Mouse (Mus musculus) brain, embryonic 18.5 days (tissue): Measurements from ENCODE around the gene Cd3eap.
A peak's percentile ranks its signal among the peaks of the same experiment; 100 is the strongest.

ENCODE experiments used
- DNase-seq: peaks from one replicate; pipeline ENCODE4 v3.0.0-alpha.2; 2012; ENCODE audit warnings: low read depth, low spot score

The Cd3eap gene

DNA sequence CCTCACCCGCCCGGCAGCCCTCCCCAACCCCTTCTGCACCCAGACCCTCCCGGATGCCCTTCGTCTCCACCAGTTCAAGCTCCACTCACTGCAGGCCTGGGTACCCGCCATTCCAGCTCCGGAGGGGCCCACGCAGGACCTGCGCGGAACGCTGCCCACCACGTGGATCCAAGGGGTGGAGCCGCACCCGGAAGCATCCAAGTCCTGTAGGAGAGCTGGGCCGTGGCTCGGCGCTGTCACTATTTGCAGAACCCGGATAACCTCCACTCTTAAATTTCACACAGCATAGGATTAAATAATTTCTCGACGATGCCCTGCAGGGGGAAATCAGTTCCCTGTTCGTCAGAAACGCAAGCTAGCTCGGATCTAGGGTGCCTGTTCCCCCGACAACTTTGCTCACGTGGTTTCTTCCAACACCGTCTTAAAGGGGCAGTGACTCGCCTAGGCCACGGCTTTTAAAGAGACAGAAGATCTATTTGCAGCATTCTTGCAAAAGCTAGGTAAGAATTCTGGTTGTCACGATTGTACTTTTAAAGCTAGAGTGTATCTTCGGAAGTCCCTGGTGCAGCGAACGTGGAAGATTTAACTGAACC is at the start of gene Cd3eap, which contains the start of gene Ppp1r13l:
Gene Cd3eap, minus strand, starts transcription at position 185 of the 593 bp plus-strand sequence.
Gene Ppp1r13l, plus strand, starts transcription at position 451 of the 593 bp plus-strand sequence.
- DNase-seq: peak; percentile 82

DNA sequence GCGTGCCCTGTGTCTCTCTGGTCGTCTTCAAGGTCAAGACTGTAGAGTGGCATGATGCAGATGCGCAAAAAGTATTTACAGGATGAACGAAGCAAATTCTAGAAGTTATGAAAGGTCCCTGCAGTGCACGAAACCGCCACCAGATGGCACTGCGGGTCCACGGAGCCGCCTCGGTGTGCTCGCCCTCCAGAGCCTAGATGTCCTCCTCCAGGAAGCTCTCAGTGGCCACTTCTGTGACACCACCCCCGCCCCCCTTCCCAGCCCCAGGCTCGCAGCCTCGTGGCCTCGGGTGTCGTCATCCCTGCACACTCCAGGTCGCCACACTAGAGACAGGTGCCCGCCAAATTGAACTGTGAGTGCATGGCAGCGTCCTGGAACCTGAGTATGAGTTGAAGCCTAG is 46.1 kb upstream of the Cd3eap start:
- DNase-seq: no peak

DNA sequence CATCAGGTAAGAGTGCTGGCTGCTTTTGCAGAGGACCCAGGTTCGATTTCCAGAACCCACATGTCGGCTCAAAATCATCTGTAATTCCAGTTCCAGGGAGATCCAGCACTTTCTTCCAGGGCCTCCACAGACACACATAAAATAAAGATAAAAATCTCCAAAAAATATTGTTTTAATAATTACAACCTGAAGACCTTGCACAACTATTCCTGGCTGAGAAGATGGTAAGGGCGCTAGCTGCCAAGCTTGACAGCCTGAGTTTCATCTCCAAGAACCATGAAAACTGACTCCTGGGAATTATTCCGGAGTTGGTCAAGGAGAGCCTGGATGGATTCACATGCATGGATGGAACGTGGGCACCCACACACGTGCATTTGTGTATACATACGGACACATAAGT is 45.2 kb upstream of the Cd3eap start, which contains the start of gene Ckm:
Gene Ckm, plus strand, starts transcription at position 301 of the 400 bp plus-strand sequence.
- DNase-seq: no peak

DNA sequence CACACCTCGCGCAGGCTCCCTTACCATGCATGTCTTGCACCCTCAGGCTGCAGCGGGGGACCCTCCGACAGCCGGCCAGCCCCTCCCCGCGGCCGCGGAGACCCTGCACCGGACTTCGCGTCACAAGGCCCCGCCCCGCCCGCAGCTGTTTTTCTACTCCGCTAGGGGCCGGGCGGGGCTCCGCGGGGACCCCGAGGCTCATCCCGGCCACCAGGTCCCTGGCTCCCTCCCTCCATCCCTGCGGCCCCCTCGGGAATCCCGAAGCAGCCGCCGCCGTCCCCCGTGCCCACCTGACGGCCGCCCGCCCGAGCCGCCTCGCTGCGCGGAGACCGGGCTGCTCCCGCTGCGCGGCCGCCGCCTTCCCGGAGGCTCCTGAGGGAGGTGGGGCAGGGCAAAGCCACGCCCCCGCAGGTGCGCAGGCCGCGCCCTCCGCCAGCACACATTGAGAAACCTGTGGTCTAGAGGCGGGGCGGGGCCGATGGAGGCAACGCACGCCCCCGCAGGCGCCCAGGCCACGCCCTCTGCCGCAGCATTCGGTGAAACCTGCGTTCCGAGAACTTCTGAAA is 44.5 kb upstream of the Cd3eap start, which contains the start of gene Klc3:
Gene Klc3, minus strand, starts transcription at position 374 of the 566 bp plus-strand sequence.
- no peak for DNase-seq

DNA sequence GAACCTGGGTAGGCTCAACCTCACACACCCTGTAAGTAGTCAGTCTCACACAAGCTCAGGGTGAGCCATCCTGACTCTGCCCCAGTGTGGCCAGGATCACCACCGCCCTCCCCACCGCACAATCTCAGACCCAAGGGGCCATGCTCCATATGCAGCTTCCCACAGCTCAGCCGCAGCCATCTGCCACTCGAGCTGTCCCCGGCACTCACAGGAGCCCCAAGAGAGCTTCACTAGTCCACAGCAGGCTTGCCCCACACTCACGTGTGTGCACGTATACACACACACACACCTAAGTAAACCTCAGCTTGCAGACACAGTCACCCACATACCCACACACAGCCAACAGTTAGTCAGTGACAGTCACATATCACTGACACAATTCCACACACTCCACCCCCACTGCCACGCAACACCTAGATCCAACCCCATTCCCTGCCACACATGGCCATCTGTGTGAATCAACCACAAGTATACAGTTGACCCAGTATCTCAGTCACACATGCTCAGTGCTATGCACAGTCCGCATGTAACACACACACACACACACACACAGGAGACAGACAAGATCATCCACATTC is 43.3 kb upstream of the Cd3eap start:
- no peak for DNase-seq

DNA sequence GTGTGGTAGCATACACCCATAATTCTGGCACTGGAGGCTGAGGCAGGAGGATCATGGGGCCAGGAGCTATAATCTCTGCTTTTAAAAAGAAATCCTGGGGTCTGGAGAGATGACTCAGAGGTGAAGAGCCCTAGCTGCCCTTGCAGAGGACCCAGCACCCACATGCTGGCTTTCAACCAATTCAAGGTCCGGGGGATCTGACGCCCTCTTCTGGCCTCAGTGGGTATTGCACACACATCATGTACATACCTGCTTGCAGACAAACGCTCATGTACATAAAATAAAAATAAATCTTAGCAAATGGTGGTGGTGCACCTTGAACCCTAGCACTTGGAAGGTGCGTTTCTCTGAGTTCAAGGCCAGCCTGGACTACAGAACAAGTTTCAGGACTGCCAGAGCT is 41.7 kb upstream of the Cd3eap start:
- no peak for DNase-seq

DNA sequence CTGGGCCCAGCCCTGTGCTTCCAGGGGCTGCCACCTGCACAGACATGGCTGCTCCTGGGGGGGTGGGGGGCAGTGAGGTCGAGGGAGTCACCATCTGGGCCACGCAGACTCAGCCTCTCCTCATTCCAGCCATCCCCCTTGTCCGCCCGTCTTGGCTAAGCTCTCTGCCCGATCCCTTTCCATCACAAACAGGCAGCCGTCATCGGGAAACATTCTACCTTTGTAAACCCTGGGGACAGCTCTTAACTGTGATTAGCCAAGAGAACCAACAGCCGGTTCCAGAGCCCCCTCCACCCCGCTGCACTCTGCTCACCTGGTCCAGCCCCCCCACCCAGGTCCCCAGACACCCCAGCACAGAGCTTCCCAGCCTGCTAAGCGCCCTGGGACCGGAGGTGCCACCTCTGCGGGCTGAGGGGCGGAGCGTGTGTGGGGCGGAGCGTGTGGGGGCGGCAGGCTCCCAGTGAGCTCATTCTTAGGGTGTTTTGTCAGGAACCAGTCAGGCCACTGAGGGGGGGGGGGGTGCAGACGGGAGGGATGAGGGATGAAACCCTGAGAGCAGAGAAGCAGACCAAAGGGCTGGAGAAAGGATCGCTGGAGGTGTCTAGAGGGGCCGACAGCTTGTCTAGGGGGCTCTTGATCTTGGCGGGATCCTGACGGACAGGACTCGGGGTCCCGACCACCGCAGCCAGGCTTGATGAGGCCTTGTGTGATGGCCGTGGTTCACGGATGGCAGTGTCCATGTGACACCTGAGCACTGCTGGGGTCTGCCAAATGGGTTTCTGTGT is 40.4 kb upstream of the Cd3eap start:
- DNase-seq: no peak

DNA sequence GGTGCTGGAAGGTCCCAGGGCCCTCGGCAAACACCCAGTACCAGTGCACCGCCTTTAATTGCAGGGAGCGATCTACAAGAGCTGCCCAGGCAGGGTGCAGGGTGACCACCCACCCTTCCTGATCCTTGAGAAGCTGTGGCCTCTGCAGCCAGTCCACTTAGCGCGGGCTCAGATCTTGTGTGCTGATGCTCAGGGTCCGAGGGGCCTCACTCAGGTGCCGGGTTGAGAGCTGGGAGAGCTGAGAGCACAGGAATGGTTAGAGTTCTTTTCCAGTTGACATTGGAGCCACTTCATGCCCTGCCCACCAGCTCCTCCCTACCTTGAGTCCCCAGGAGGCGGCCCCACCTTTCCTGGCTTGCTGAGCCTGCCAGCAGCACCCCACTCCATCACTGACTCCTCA is 35.2 kb upstream of the Cd3eap start:
- DNase-seq: no peak

DNA sequence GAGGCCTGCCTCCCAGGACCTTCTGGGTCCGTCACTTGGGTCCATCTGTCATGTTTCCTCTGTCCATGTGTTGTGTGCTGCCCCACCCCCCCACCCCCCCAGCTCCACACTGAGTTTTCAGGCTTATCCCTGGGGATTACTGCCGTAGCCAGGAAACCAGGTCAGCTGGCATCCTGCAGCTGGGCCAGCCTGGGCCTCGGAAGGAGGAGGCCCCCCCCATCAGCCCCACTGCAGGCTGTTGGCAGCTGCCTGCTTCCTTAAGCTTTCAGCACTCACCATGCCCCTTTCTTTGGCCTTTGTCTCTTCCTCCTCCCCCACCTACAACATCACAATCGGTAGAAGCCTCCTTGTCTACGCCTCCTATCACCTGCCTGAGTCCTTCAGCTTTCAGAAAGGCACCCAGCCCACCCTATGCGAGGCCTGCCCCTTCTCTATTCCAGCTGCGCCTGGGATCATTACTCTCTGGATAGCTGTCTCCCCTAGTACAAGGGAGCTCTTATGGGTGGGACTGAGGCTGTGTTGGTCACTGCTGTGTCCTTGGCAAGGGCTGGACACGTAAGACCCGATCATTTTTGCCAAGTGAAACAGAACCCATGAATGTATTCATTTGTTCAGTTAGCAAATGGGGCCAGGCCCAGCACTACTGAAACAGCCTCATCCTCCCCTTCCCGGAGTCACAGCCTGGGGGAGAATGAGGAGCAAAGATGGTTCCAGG is 29.6 kb upstream of the Cd3eap start:
- DNase-seq: no peak

DNA sequence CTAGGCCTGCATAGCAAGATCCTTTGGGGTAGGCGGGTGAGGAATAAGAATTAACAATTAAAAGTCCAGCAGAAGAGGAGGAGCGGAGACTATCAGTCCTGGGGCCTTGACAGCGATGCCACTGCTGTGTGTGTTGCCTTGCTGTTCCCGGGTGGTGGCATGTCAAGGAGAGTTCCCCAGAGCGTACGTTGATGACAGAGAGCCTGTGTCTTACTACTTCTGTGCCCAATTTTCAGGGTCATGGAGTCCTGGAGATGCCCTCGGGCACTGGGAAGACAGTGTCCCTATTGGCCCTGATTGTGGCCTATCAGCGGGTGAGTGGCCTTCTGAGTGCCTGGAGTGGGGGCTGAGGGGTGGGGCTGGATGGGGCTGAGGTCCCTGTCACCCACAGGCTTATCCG is 24.4 kb upstream of the Cd3eap start:
- no peak for DNase-seq

DNA sequence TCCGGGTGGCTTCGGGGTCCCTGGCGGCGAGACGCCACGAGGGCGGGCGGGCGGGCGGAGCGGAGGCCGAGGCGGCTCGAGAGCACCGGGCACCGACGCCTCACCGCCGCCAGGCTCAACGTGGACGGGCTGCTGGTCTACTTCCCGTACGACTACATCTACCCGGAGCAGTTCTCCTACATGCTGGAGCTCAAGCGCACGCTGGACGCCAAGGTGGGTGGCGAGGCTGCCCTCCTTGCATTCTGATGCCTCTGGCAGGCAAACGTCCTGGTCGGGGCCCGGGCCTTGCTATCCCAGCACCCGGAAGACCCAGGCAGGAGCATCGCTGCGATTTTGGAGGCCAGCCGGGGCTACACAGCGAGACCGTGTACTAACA is 22.9 kb upstream of the Cd3eap start:
- no peak for DNase-seq

DNA sequence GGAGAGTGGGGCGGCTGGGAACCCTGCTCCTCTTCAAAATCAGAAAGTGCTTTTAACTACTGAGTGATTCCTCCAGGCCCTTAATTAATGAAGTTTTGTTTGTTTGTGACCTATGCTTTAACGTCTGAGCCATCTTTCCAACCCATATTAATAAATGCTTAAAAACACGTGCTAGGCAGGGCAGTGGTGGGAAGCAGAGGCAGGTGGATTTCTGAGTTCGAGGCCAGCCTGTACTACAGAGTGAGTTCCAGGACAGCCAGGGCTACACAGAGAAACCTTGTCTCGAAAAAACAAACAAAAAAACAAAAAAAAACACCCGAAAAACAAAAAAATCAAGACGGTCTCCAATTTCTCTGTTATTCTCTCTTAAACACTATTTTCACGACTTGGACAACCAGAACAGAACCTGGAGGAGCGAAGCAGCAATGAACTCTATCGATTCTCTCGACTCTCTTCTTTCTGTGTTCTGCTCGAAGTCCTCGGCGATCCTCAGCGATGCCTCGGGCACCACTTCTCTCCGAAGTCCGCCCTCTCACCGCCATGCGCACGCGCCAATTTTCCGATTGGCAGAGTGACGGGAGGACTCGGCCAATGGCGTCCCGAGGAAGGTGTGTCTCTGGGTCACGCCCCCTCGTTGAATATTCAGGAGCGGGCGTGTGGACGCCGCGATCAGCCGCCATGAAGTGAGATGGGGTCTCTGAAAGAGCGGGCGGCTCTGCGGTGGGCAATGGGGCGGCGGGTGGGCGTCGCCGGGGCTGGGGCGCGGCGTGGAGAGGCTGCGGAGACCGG is 22.3 kb upstream of the Cd3eap start, which contains the start of gene Ercc2:
Gene Ercc2, plus strand, starts transcription at position 634 of the 789 bp plus-strand sequence.
- peak; percentile 98 for DNase-seq

DNA sequence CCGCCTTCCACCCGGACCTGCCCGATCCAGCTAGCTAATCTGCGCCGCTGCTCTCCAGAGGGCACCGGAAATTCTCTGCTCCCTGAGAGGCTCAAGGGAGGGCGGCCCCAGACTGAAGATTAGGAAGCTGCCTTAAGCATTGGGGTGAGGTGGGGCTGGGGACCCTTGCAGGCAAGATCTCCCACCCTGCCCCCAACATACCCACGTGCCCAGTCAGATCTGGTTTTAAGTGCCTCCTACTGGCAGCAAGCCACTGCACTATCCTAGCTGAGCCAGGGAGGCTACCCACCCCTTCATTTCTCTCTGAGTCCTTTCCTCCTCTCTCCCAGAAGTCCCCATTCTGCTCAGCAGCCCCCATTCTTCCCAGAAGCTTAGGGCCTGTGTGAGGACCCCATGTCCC is 18.8 kb upstream of the Cd3eap start:
- DNase-seq: no peak

DNA sequence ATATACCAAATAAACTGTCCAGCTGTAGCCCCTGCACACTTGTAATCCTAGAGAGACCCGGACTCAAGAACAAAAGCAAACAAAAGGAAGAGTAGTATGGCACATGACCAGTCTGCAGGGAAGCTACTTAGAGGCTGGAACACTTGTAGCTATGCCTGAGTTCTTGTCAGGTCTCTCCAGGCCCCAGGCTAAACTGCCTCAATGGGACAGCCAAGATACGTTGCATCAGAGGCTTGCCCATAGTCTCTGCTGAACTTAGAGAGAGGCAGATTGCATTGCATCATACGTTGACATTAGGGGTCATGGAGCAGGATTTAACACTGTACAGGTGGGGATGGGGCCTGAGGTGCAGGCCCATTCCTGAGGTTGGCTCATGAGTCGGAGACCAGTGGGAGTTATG is 16.7 kb upstream of the Cd3eap start:
- no peak for DNase-seq

DNA sequence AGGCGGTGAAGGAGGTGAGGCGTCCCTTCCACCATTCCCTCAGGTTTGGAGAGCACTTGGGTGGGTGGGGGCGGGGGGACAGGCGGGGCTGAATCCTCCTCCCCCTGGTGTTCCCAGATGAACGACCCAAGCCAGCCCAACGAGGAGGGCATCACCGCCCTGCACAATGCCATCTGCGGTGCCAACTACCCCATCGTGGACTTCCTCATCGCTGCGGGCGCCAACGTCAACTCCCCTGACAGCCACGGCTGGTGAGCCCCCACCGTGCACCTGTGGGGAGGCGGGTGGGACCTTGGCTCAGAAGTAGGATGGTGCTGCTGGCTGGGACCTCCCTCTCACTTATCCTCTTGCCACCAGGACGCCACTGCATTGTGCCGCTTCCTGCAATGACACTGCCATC is 16.1 kb upstream of the Cd3eap start:
- DNase-seq: no peak

DNA sequence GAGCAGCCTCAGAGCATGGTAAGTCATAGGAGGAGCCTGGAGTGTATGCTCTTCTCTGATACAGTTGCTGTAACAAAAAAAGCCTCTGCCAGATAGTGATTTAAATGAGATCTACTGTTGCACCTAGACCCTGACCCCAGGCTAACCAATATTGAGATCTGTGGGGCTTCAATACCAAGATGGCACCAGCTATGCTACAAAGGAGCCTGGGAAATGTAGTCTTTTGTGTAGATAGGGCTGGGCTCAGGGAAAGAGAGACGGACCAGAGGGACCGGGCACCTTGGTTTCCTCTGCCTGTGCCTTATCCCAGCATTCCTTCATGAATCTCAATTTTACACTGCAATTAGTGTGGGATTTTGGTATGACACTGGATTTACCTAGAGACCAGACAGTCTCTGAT is 14.1 kb upstream of the Cd3eap start:
- DNase-seq: no peak

DNA sequence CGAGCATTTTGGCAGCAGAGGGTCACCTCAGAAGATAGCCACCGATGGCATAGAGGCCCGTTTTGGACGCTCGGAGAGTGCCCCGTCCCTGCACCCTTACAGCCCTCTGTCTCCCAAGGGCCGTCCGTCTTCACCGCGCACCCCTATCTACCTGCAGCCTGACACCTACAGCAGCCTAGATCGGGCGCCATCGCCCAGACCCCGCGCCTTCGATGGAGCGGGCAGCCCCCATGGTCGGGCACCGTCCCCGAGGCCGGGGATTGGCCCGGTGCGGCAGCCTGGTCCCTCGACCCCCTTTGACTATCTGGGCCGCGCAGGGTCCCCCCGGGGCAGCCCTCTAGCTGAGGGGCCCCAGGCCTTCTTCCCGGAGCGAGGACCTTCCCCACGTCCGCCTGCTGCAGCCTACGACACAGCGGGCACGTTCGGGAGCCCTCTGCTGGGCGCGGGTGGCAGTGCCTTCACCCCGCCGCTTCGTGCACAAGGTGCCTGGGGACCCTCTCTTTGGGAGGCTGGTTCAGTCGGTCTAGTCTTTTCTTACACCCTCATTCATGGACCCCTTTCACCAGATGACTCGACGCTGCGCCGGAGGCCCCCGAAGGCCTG is 10.6 kb upstream of the Cd3eap start:
- no peak for DNase-seq

DNA sequence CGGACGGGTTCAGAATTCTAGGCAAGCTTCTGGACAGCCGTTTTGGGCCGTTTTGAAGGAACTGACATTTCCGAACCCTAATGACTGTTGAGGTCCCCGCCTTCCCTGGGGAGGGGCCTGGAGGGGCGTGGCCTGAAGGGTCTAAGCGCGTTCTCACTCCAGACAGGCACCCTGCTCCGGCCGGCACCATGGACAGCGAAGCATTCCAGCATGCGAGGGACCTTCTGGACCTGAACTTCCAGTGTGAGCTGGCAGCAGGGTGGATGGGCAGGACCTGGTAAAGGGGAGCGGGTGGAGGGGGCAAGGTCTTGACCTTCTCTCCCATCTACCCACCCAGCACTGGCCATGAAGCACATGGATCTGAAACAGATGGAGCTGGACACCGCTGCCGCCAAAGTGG is 9.1 kb upstream of the Cd3eap start:
- DNase-seq: no peak

DNA sequence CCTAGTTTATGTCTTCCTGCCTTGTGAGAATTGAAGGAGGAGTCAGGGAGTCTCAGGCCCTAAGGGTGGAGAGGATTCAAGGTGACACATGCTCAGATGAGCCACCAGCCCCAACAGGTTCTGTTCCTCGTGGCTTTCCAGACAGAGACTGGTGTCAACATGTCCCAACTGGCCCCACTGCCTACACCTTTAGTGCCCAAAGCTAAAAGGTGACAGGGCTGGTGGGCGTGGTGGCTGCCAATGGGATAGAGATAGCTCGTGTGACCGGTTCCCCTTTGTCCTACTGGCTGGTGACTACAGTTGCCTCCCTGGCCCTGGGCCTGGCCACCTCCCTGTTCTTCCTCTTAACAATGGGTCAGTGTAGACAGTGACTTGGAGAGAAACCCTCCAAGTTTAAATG is 6.1 kb upstream of the Cd3eap start:
- no peak for DNase-seq

DNA sequence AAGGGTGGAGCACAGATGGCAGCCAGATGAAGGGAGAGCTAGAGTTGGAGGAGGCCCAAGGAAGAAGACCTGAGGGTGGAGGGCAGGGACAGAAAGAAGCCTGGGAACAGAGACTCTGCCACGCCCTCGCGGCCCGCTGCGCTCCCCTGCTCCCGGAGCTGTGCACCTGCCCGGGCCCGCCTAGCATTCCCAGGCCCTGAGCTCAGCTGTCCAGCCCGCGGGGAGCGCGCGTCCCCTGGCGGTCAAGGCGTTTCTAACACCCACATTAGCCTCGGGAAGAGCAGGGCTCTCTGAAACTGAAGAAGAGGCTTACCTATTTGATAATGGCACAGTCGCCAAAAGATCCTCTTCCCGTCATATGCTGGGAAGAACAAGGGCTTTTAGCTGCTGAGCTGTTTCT is 4.6 kb upstream of the Cd3eap start:
- no peak for DNase-seq

DNA sequence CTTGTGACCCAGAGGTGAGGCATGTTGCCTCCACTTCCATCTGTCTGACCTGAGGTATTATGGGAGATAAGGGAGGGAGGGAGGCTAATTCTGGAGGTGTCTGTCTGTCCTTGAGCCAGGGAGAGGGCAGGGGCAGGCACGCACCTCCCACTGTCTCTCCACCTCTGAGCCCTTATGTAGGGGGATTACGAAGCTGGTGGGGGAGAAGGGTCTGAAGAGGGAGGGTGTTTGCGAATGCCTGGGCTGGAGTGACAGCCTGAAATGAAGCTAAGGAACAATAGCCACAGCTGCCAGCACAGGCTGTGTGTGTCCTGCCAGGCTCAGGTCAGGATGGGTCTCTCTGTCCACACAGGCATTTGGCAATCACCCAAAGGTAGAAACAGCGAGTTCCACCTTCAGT is 3.0 kb upstream of the Cd3eap start:
- DNase-seq: no peak
